Mouse (Mus musculus): ENCODE measurements at regions not wholly inside any gene's neighbourhood (a gene's known extent, or its start where the extent isn't known, plus 50 kb on each side); places are given as distances from the start of the nearest gene placed in this dataset.

DNA sequence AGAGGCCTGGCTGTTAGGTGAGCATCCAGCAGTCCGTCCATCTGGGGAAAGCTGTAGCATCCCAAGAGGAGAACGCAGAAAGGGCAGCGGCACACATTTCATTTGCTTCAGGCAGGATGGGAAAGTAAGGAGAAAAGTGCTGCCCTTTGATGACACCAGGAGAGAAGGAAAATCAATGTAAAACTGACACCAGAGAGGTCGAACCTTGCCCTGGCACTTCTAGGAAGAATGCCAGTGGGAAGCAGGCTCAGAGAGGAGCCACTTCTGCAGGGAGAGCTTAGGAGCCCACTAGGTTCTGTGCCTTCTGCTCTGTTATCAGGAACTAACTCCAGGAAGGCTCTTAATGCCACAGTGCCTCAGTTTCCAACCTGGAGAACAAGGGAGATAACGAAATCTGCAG is 180.0 kb downstream of the Emp1 start:
- 72% methylated on average over 5 of the region's 5 CpGs for WGBS

GRCm38 (mm10) chr6:135543390-135543789 is 181.0 kb downstream of the Emp1 start:
- TF ChIP-seq POLR2A (IDR thresholded peaks at IDR 0.05; ENCODE audit: borderline replicate concordance, extremely low read depth, low read depth, low read length) (no peak), CTCF (IDR thresholded peaks at IDR 0.05; ENCODE audit: insufficient read depth, low read length) (no peak)
- 69% methylated on average over 3 of the region's 3 CpGs for WGBS
- DNase-seq: no peak
- Histone ChIP-seq H3K4me1 (ENCODE audit: control insufficient read depth, insufficient read depth, low read length) (no peaks in the 10 kb centered on the region), H3K4me3 (replicated peaks; ENCODE audit: extremely low read depth, low read depth, low read length) (no peak overlapping the region)

More for the DNA sequence above, 180.0 kb downstream of the Emp1 start:
- H3K4me1 ChIP-seq (ENCODE audit: control insufficient read depth, insufficient read depth, low read length): no peaks in the 10 kb centered on the region
- no peak for DNase-seq
- TF ChIP-seq CTCF (IDR thresholded peaks at IDR 0.05; ENCODE audit: insufficient read depth, low read length) (no peak), POLR2A (IDR thresholded peaks at IDR 0.05; ENCODE audit: borderline replicate concordance, extremely low read depth, low read depth, low read length) (no peak)
- no peak overlapping the region for H3K4me3 ChIP-seq (replicated peaks; ENCODE audit: extremely low read depth, low read depth, low read length)

GRCm38 (mm10) chr6:135543863-135544262 is 181.5 kb downstream of the Emp1 start:
- no peak for DNase-seq
- 71% methylated on average over 3 of the region's 3 CpGs for WGBS
- H3K4me1 ChIP-seq (ENCODE audit: control insufficient read depth, insufficient read depth, low read length): no peaks in the 10 kb centered on the region
- TF ChIP-seq CTCF (IDR thresholded peaks at IDR 0.05; ENCODE audit: insufficient read depth, low read length) (no peak), POLR2A (IDR thresholded peaks at IDR 0.05; ENCODE audit: borderline replicate concordance, extremely low read depth, low read depth, low read length) (no peak)
- no peak overlapping the region for H3K4me3 ChIP-seq (replicated peaks; ENCODE audit: extremely low read depth, low read depth, low read length)

DNA sequence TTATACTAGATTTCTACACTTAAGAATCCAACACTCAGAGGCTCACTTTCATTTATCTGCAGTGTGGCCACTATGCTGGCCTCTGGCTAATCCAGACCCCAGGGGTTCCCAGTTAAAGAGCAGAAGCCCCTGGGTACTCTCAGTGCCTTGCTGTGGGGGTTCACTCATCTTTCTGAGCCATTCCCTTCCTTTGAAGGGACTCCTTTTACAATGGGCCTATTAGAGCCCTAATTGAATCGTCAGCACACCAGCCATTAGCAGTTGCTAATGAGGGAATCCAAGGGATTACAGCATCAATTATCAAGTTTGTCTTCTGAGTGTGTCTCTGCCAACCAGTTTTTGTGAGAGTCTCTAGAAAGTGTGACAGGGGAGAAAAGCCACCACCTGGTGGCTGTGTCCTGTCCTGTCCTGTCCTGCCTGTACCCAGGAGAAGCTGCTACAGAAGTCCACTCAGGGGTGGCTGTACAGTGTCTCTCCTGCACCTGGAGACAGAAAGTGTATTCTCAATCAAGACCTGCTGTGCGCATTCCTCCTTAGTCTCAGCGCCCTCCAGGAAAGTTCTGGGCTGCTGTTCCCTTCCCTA is 188.1 kb downstream of the Emp1 start:
- H3K4me1 ChIP-seq (ENCODE audit: control insufficient read depth, insufficient read depth, low read length): no peaks in the 10 kb centered on the region
- no peak for DNase-seq
- 56% methylated on average over 3 of the region's 3 CpGs for WGBS
- no peak overlapping the region for H3K4me3 ChIP-seq (replicated peaks; ENCODE audit: extremely low read depth, low read depth, low read length)
- TF ChIP-seq CTCF (IDR thresholded peaks at IDR 0.05; ENCODE audit: insufficient read depth, low read length): no peak
- no peak for TF ChIP-seq POLR2A (IDR thresholded peaks at IDR 0.05; ENCODE audit: borderline replicate concordance, extremely low read depth, low read depth, low read length)

DNA sequence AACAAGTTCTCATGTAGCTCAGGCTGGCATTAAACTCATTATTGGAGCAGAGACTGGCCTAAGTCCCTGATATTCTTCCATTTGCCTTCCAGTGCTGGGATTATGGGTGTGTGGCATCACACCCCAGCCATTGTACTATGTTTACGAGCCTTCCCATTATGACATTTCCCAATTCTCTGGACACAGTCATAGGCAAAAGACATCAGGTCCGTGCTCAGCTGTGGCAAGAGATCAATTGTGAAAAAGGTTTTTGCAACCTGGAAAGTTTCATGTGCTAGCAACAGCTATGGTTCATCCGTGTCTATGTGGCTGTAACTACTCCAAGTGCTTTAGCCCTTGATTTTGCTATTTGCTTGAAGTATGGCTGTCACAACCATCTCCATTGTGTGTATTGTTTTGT is 190.1 kb downstream of the Emp1 start:
- TF ChIP-seq CTCF (IDR thresholded peaks at IDR 0.05; ENCODE audit: insufficient read depth, low read length) (no peak), POLR2A (IDR thresholded peaks at IDR 0.05; ENCODE audit: borderline replicate concordance, extremely low read depth, low read depth, low read length) (no peak)
- no peaks in the 10 kb centered on the region for H3K4me1 ChIP-seq (ENCODE audit: control insufficient read depth, insufficient read depth, low read length)
- DNase-seq: no peak
- no peak overlapping the region for H3K4me3 ChIP-seq (replicated peaks; ENCODE audit: extremely low read depth, low read depth, low read length)
- WGBS: 84% methylated on average over 3 of the region's 3 CpGs

- no peak for TF ChIP-seq CTCF (IDR thresholded peaks at IDR 0.05; ENCODE audit: insufficient read depth, low read length)
- no peak for TF ChIP-seq POLR2A (IDR thresholded peaks at IDR 0.05; ENCODE audit: borderline replicate concordance, extremely low read depth, low read depth, low read length)
- Histone ChIP-seq H3K4me3 (replicated peaks; ENCODE audit: extremely low read depth, low read depth, low read length) (no peak overlapping the region), H3K4me1 (ENCODE audit: control insufficient read depth, insufficient read depth, low read length) (no peaks in the 10 kb centered on the region)
- WGBS: 23% methylated on average over 5 of the region's 5 CpGs
- DNase-seq: peak; percentile 64
Observed at GRCm38 (mm10) chr6:135559501-135559907, 197.2 kb downstream of the Emp1 start.

GRCm38 (mm10) chr6:135562267-135562666 is 199.9 kb downstream of the Emp1 start:
- TF ChIP-seq CTCF (IDR thresholded peaks at IDR 0.05; ENCODE audit: insufficient read depth, low read length) (no peak), POLR2A (IDR thresholded peaks at IDR 0.05; ENCODE audit: borderline replicate concordance, extremely low read depth, low read depth, low read length) (no peak)
- WGBS: 90% methylated on average over 2 of the region's 2 CpGs
- no peak for DNase-seq
- no peaks in the 10 kb centered on the region for H3K4me1 ChIP-seq (ENCODE audit: control insufficient read depth, insufficient read depth, low read length)
- H3K4me3 ChIP-seq (replicated peaks; ENCODE audit: extremely low read depth, low read depth, low read length): no peak overlapping the region

DNA sequence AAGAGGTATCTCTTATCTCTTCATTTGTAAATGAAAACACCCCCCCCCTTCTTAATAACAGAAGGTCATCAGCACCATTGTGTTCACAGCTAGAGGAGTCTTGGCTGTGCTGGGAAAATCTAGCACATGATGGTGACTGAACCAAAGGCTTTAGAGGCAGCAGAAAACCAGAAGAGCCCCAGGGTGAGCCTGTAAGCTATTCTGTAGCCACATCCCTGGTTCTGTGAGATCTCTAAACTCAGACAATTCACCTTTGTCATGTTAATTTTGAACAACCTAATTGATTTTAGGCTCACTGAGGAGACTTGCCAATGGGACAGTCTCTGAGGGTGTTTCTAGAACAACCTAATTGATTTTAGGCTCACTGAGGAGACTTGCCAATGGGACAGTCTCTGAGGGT is 201.4 kb downstream of the Emp1 start:
- no peak for DNase-seq
- TF ChIP-seq CTCF (IDR thresholded peaks at IDR 0.05; ENCODE audit: insufficient read depth, low read length) (no peak), POLR2A (IDR thresholded peaks at IDR 0.05; ENCODE audit: borderline replicate concordance, extremely low read depth, low read depth, low read length) (no peak)
- no peak overlapping the region for H3K4me3 ChIP-seq (replicated peaks; ENCODE audit: extremely low read depth, low read depth, low read length)
- H3K4me1 ChIP-seq (ENCODE audit: control insufficient read depth, insufficient read depth, low read length): no peaks in the 10 kb centered on the region

DNA sequence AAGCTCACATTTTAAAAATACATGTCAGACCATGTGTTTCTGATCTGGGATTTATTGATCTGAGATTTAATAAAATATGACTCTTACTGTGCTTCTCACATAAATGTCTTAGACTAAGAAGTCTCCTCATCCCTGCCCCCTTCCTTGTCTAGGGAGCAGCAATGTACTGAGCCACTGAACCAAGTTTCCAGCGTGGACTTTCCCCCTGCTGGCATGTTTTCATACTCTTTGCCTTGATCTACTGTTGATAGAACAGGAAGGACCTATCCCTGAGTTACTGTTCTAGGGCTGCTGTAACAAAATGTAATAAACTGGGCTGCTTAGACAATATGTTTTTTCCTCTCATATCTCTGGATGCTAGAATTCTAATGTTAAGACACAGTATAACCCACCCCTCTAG is 206.7 kb downstream of the Emp1 start:
- 47% methylated on average over 1 of the region's 1 CpGs for WGBS
- Histone ChIP-seq H3K4me1 (ENCODE audit: control insufficient read depth, insufficient read depth, low read length) (no peaks in the 10 kb centered on the region), H3K4me3 (replicated peaks; ENCODE audit: extremely low read depth, low read depth, low read length) (no peak overlapping the region)
- TF ChIP-seq CTCF (IDR thresholded peaks at IDR 0.05; ENCODE audit: insufficient read depth, low read length): no peak
- TF ChIP-seq POLR2A (IDR thresholded peaks at IDR 0.05; ENCODE audit: borderline replicate concordance, extremely low read depth, low read depth, low read length): no peak
- DNase-seq: no peak

DNA sequence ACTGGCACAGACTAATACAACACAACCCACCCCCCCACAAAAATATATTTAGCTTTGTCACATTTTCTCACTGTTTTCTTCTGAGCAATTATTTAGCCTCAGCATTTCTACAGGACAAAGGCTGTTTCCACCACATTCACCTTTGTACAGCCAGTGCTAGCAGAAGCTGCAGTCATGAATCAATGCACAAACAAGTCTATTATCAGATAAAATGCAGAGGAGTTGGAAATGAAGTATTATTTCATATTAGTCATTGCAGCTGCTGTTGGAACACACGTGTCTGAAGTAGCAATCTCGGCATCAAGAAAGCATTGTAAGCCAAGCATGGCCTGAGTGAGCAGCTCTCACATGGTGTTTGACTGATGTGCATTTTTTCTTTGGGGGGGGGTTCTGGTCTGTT is 212.9 kb downstream of the Emp1 start:
- no peak for DNase-seq
- no peak for TF ChIP-seq CTCF (IDR thresholded peaks at IDR 0.05; ENCODE audit: insufficient read depth, low read length)
- TF ChIP-seq POLR2A (IDR thresholded peaks at IDR 0.05; ENCODE audit: borderline replicate concordance, extremely low read depth, low read depth, low read length): no peak
- no peaks in the 10 kb centered on the region for H3K4me1 ChIP-seq (ENCODE audit: control insufficient read depth, insufficient read depth, low read length)
- no peak overlapping the region for H3K4me3 ChIP-seq (replicated peaks; ENCODE audit: extremely low read depth, low read depth, low read length)
- 54% methylated on average over 2 of the region's 2 CpGs for WGBS
